Mouse (Mus musculus): ENCODE data around the gene Nkx1-2. TPM values are rescaled to one million over a fixed set of nuclear protein-coding genes. Genes with fewer than 3 reads are reported as not detected.

Nkx1-2 gene
- total and polyA plus RNA-seq, 2 experiments from 2014 or later, result 0.08 TPM; not detected in 1

DNA sequence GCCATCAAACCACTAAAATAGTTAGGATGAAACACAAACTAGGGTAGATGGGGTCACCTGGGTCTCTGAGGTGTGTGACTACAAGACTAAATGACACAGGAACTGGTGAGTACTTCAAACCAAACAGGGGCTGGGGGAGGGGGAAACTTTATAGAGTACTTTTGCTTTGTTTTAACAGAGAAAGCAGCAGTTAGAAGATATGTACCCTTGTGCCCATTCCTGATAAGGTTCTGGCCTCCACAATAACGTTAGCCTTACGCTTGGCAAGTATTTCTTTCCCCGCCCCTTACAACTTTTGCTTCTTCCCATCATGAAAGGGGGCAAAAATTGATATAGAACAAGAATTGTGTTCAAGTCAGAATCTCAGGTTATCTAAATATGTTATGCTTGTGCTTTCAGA is 3.6 kb downstream of the Nkx1-2 start:
- no peak overlapping the region for H3K9ac ChIP-seq (replicated peaks; ENCODE audit: low read length)
- H3K27ac ChIP-seq, result no peak overlapping the region
- ATAC-seq (no peak), DNase-seq (ENCODE audit: low spot score) (no peak)
- no peaks in the 10 kb centered on the region for H3K36me3 ChIP-seq (ENCODE audit: insufficient read depth, low read length)
- no peak overlapping the region for H3K4me2 ChIP-seq (ENCODE audit: low read depth, low read length)
- peaks cover 41% of the 10 kb centered on the region for H3K27me3 ChIP-seq (ENCODE audit: insufficient read depth, low read length)
- H3K4me3 ChIP-seq (ENCODE audit: low read length), result no peak overlapping the region
- WGBS, result 89% methylated on average over 3 of the region's 3 CpGs
- H3K9me3 ChIP-seq (ENCODE audit: low read length), result no peaks in the 10 kb centered on the region
- H3K4me1 ChIP-seq (ENCODE audit: insufficient read depth, low read length), result peaks cover 17% of the 10 kb centered on the region; the same call in 1 of the 2 replicates
- TF ChIP-seq CTCF (IDR thresholded peaks at IDR 0.05; ENCODE audit: low read depth), result no peak

GRCm38 (mm10) chr7:132594325-132594724 is 5.1 kb downstream of the Nkx1-2 start:
- no peak overlapping the region for H3K4me2 ChIP-seq (ENCODE audit: low read depth, low read length)
- 98% methylated on average over 2 of the region's 2 CpGs for WGBS
- ATAC-seq (no peak), DNase-seq (ENCODE audit: low spot score) (no peak)
- H3K9me3 ChIP-seq (ENCODE audit: low read length), result no peaks in the 10 kb centered on the region
- H3K36me3 ChIP-seq (ENCODE audit: insufficient read depth, low read length), result no peaks in the 10 kb centered on the region
- H3K27me3 ChIP-seq (ENCODE audit: insufficient read depth, low read length), result peaks cover 31% of the 10 kb centered on the region
- no peak overlapping the region for H3K27ac ChIP-seq
- H3K9ac ChIP-seq (replicated peaks; ENCODE audit: low read length), result no peak overlapping the region
- peaks cover 9% of the 10 kb centered on the region; the same call in 1 of the 2 replicates for H3K4me1 ChIP-seq (ENCODE audit: insufficient read depth, low read length)
- no peak for TF ChIP-seq CTCF (IDR thresholded peaks at IDR 0.05; ENCODE audit: low read depth)
- H3K4me3 ChIP-seq (ENCODE audit: low read length), result no peak overlapping the region

- DNase-seq (ENCODE audit: low spot score) (no peak), ATAC-seq (no peak)
- no peak overlapping the region for H3K4me2 ChIP-seq (ENCODE audit: low read depth, low read length)
- H3K36me3 ChIP-seq (ENCODE audit: insufficient read depth, low read length), result no peaks in the 10 kb centered on the region
- no peak overlapping the region for H3K4me3 ChIP-seq (ENCODE audit: low read length)
- no peak overlapping the region for H3K9ac ChIP-seq (replicated peaks; ENCODE audit: low read length)
- H3K27me3 ChIP-seq (ENCODE audit: insufficient read depth, low read length), result peaks cover 25% of the 10 kb centered on the region
- H3K9me3 ChIP-seq (ENCODE audit: low read length), result no peaks in the 10 kb centered on the region
- H3K4me1 ChIP-seq (ENCODE audit: insufficient read depth, low read length), result 0 out of 2 replicates have a peak, but pooled peaks cover 5% of the 10 kb centered on the region
- H3K27ac ChIP-seq, result no peak overlapping the region
- no peak for TF ChIP-seq CTCF (IDR thresholded peaks at IDR 0.05; ENCODE audit: low read depth)
- 78% methylated on average over 2 of the region's 2 CpGs for WGBS
Measured at GRCm38 (mm10) chr7:132593762-132594161, 5.7 kb downstream of the Nkx1-2 start.

DNA sequence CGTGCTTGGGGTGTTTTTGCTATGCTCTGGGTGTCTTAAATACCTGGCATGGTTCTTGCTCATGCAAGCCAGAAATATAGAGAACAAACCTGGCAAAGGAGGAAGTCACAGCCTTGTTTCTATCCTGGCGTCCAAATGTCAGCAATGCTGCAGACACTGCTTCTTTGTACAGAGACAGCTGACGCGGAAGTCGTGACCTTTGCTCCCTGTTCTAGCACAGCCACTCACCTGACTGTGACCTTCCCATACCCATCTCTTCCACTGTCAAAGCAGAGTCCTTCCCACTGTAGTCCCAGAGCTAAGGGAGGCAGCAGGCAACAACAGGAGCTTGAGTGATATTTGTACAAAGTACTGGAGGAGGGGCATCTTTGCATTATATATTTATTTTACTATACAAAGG is 9.8 kb downstream of the Nkx1-2 start:
- H3K4me1 ChIP-seq (ENCODE audit: insufficient read depth, low read length), result no peaks in the 10 kb centered on the region
- H3K9ac ChIP-seq (replicated peaks; ENCODE audit: low read length), result no peak overlapping the region
- H3K27me3 ChIP-seq (ENCODE audit: insufficient read depth, low read length), result no peaks in the 10 kb centered on the region
- no peaks in the 10 kb centered on the region for H3K36me3 ChIP-seq (ENCODE audit: insufficient read depth, low read length)
- no peak overlapping the region for H3K27ac ChIP-seq
- 58% methylated on average over 5 of the region's 5 CpGs for WGBS
- H3K4me2 ChIP-seq (ENCODE audit: low read depth, low read length), result no peak overlapping the region
- H3K9me3 ChIP-seq (ENCODE audit: low read length), result no peaks in the 10 kb centered on the region
- no peak overlapping the region for H3K4me3 ChIP-seq (ENCODE audit: low read length)
- no peak for TF ChIP-seq CTCF (IDR thresholded peaks at IDR 0.05; ENCODE audit: low read depth)
- DNase-seq (ENCODE audit: low spot score), result no peak
- ATAC-seq, result no peak

DNA sequence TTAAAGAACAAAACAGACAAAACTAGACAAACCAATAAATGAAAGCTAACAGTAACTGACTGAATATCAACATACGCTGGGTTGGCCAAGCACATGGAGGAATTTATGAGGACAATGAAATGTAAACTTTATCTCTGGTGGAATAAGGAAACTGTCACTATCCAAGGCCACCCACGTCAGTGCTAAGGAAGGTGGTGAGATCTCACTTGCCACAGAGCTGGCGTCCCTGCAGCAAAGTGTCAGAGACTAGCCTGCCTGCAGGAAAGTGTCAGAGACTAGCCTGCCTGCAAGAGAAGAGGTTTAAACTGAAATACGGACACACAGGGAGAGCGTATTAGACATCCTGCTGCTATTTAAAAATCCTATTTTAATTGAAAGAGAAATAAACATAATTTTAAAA is 12.3 kb downstream of the Nkx1-2 start:
- no peaks in the 10 kb centered on the region for H3K4me1 ChIP-seq (ENCODE audit: insufficient read depth, low read length)
- no peak overlapping the region for H3K4me2 ChIP-seq (ENCODE audit: low read depth, low read length)
- DNase-seq (ENCODE audit: low spot score) (no peak), ATAC-seq (no peak)
- no peak for TF ChIP-seq CTCF (IDR thresholded peaks at IDR 0.05; ENCODE audit: low read depth)
- H3K9ac ChIP-seq (replicated peaks; ENCODE audit: low read length), result no peak overlapping the region
- no peaks in the 10 kb centered on the region for H3K9me3 ChIP-seq (ENCODE audit: low read length)
- no peak overlapping the region for H3K27ac ChIP-seq
- no peaks in the 10 kb centered on the region for H3K36me3 ChIP-seq (ENCODE audit: insufficient read depth, low read length)
- no peak overlapping the region for H3K4me3 ChIP-seq (ENCODE audit: low read length)
- WGBS, result 73% methylated on average over 5 of the region's 5 CpGs
- H3K27me3 ChIP-seq (ENCODE audit: insufficient read depth, low read length), result no peaks in the 10 kb centered on the region

GRCm38 (mm10) chr7:132585695-132586491 is 13.5 kb downstream of the Nkx1-2 start:
- TF ChIP-seq CTCF (IDR thresholded peaks at IDR 0.05; ENCODE audit: low read depth), result no peak
- Histone ChIP-seq H3K4me2 (ENCODE audit: low read depth, low read length) (no peak overlapping the region), H3K4me3 (ENCODE audit: low read length) (no peak overlapping the region), H3K9ac (replicated peaks; ENCODE audit: low read length) (no peak overlapping the region), H3K4me1 (ENCODE audit: insufficient read depth, low read length) (no peaks in the 10 kb centered on the region), H3K9me3 (ENCODE audit: low read length) (no peaks in the 10 kb centered on the region), H3K27me3 (ENCODE audit: insufficient read depth, low read length) (no peaks in the 10 kb centered on the region), H3K27ac (no peak overlapping the region), H3K36me3 (ENCODE audit: insufficient read depth, low read length) (no peaks in the 10 kb centered on the region)
- ATAC-seq (no peak), DNase-seq (ENCODE audit: low spot score) (no peak)
- 70% methylated on average over 3 of the region's 3 CpGs for WGBS

DNA sequence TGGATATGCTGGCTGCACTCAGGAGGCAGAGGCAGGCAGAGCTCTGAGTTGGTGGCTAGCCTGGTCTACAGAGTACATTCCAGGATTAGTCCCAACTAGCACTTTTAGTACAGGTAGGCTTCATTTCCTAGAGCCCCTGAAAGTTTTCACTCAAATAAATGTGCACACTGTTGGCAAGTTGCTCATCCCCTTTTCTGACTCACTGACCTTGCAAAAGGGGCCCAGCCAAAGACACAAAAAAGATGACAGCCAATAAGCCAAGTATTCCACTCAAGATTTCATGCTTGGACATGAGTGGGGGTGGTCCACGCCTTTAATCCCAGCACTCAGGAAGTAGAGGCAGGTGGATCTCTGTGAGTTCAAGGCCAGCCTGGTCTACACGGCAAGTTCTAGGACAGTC is 18.0 kb downstream of the Nkx1-2 start:
- no peak overlapping the region for H3K4me3 ChIP-seq (ENCODE audit: low read length)
- no peak overlapping the region for H3K27ac ChIP-seq
- WGBS, result 96% methylated on average over 2 of the region's 2 CpGs
- no peaks in the 10 kb centered on the region for H3K27me3 ChIP-seq (ENCODE audit: insufficient read depth, low read length)
- H3K9ac ChIP-seq (replicated peaks; ENCODE audit: low read length), result no peak overlapping the region
- H3K9me3 ChIP-seq (ENCODE audit: low read length), result peaks cover 3% of the 10 kb centered on the region; the same call in 1 of the 2 replicates
- ATAC-seq (no peak), DNase-seq (ENCODE audit: low spot score) (no peak)
- no peak overlapping the region for H3K4me2 ChIP-seq (ENCODE audit: low read depth, low read length)
- no peaks in the 10 kb centered on the region for H3K36me3 ChIP-seq (ENCODE audit: insufficient read depth, low read length)
- no peaks in the 10 kb centered on the region for H3K4me1 ChIP-seq (ENCODE audit: insufficient read depth, low read length)
- TF ChIP-seq CTCF (IDR thresholded peaks at IDR 0.05; ENCODE audit: low read depth), result no peak

Data from hindbrain, postnatal 0 days (tissue).